Mouse (Mus musculus) brain, embryonic 14.5 days (tissue): ENCODE measurements around the gene Slc2a9.

ENCODE experiments used
- CTCF ChIP-seq: fragments of 200-500 bp; IDR thresholded peaks from 2 replicates; pipeline ENCODE4 v1.5.1; 2012; ENCODE audit warnings: inconsistent platforms, mild to moderate bottlenecking, moderate library complexity, borderline replicate concordance; ENCODE audit not compliant: insufficient read depth, insufficient read length; ENCODE audit errors: extremely low read depth
- POLR2A ChIP-seq: fragments of 200-500 bp; IDR thresholded peaks from 2 replicates; pipeline ENCODE4 v1.6.1; 2012; ENCODE audit warnings: mild to moderate bottlenecking, inconsistent platforms, borderline replicate concordance; ENCODE audit not compliant: poor library complexity, insufficient read depth, insufficient read length, severe bottlenecking; ENCODE audit errors: extremely low read depth

GRCm38 (mm10) chr5:38547375-38547774, 44.4 kb upstream of the Slc2a9 start:
- TF ChIP-seq CTCF, result no peak
- TF ChIP-seq POLR2A, result no peak
